3 mouse cellular contexts compared by ENCODE assay signal in genomic region chr7:106215910-106216309, GRCm38 (mm10). TPM values are rescaled to one million over a fixed set of nuclear protein-coding genes. Genes with fewer than 3 reads are reported as not detected.
"Had no signal": no experiment of that assay in that cellular context is flagged by ENCODE, and none has a peak within 500 bp of the region (broad histone marks: within the 10 kb centered on the region; RNA-seq: fewer than 3 reads in every experiment).

No protein-coding gene starts in this region.

RNA-seq across cellular contexts. Expression of gene Gvin1, which starts 0.8 kb away (rescaled TPM):
- polyA plus RNA-seq: embryonic facial prominence, embryonic 11.5 days; erythroblast, embryonic 14.5 days; forebrain, postnatal 0 days had no signal
